Mouse (Mus musculus) lung, postnatal 0 days (tissue): ENCODE measurements at regions not wholly inside any gene's neighbourhood (a gene's known extent, or its start where the extent isn't known, plus 50 kb on each side); places are given as distances from the start of the nearest gene placed in this dataset.

Source experiments
- CTCF ChIP-seq: IDR thresholded peaks from 2 replicates; pipeline ENCODE4 v1.5.1; 2016; ENCODE audit warnings: antibody characterized with exemption, mild to moderate bottlenecking
- EP300 ChIP-seq: IDR thresholded peaks from 2 replicates; pipeline ENCODE4 v1.6.1; 2016; ENCODE audit warnings: antibody characterized with exemption, mild to moderate bottlenecking, control low read depth

DNA sequence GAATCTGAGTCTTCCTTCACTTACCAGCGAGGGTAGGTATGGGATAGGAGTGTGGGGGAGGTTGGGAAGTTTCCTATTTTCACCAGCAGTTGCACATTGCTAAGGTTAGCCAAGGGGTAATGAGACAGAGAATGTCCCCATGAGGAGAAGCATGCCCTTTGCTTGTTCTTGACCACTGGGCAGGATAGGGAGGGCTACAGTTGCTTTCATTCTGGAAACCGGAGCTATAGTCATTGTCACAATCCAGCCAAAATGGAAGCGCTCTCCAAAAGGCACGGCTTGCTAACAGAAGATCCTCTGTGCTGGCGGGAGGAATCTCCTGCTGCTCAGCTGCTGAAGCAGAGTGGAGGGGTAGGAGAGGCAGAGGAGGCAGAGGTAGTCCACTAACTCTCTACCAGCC, 79.1 kb upstream of the Cntn1 start:
- TF ChIP-seq CTCF (no peak), EP300 (no peak)
